Mouse (Mus musculus): ENCODE results near the gene 4930469K13Rik.

DNA sequence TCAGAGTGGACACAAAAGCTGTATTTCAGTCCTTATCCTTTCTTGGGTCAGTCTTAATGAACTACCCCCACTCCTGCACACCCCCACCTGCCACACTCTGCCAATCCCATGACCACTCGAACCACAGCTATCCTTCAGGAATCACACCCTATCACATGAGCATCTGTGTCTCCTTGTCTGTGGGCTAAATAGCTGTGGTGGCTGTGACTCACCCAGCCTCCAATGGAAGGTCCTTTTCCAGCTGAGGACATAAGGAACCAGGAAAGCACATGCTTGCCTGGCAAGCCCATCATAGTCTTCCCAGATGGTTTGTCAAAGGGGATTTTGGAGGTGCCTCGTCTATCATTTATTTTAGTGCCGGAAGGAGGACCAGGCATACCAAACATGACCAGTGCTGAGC is 20.0 kb upstream of the 4930469K13Rik start:
- TF ChIP-seq POLR2A (IDR thresholded peaks at IDR 0.05; ENCODE audit: control insufficient read depth, extremely low read depth, insufficient read depth, low read length, poor library complexity) (no peak), CTCF (IDR thresholded peaks at IDR 0.05; ENCODE audit: borderline replicate concordance, control insufficient read depth, extremely low read depth, insufficient read depth, low read length, poor library complexity) (no peak)
